Mouse (Mus musculus): ENCODE data around the gene Itgb5. TPM values are rescaled to one million over a fixed set of nuclear protein-coding genes. Genes with fewer than 3 reads are reported as not detected.

The Itgb5 gene
- total and polyA plus RNA-seq, 3 experiments = 0.27 to 0.58 TPM; not detected in 1

- no peak for DNase-seq (ENCODE audit: low read depth, low spot score)
- Histone ChIP-seq H3K36me3 (ENCODE audit: control insufficient read depth in 1 of 2, insufficient read depth in 2 of 2, low read length in 2 of 2) (peaks cover 23 to 33% of the 10 kb centered on the region in 2 experiments), H3K9ac (ENCODE audit: control insufficient read depth, low read depth, low read length, poor library complexity, severe bottlenecking) (no peak overlapping the region), H3K4me3 (ENCODE audit: control insufficient read depth in 1 of 2, insufficient read depth in 1 of 2, low read depth in 2 of 2, low read length in 2 of 2) (no peak overlapping the region), H3K27ac (ENCODE audit: control insufficient read depth, low read depth, low read length) (no peak overlapping the region), H3K4me1 (ENCODE audit: control insufficient read depth in 1 of 2, insufficient read depth in 2 of 2, low read length in 2 of 2) (peaks cover 5 to 10% of the 10 kb centered on the region in 2 experiments), H3K79me2 (ENCODE audit: control insufficient read depth, insufficient read depth, low read length, poor library complexity) (peaks cover 55% of the 10 kb centered on the region), H3K9me3 (replicated peaks; ENCODE audit: insufficient read depth, low read length) (no peaks in the 10 kb centered on the region), H3K27me3 (ENCODE audit: control insufficient read depth in 1 of 2, insufficient read depth in 2 of 2, low read length in 2 of 2) (no peaks in the 10 kb centered on the region)
- TF ChIP-seq JUND (IDR thresholded peaks at IDR 0.05; ENCODE audit: low read depth, low read length) (no peak), RCOR1 (IDR thresholded peaks at IDR 0.05; ENCODE audit: low read depth, low read length) (no peak), KAT2A (conservative IDR thresholded peaks at IDR 0.05; ENCODE audit: low read depth, low read length) (no peak), CHD1 (IDR thresholded peaks at IDR 0.05; ENCODE audit: low read depth, low read length) (no peak), MYB (IDR thresholded peaks at IDR 0.05; ENCODE audit: low read depth, low read length) (no peak), ZKSCAN1 (IDR thresholded peaks at IDR 0.05; ENCODE audit: low read depth, low read length) (no peak), ETS1 (IDR thresholded peaks at IDR 0.05; ENCODE audit: low read depth, low read length) (no peak), CHD2 (IDR thresholded peaks at IDR 0.05; ENCODE audit: low read length) (no peak), ZC3H11A (IDR thresholded peaks at IDR 0.05; ENCODE audit: low read depth, low read length) (no peak), USF2 (IDR thresholded peaks at IDR 0.05; ENCODE audit: borderline replicate concordance in 1 of 2, insufficient read depth in 1 of 2, low read depth in 1 of 2, low read length in 2 of 2) (no peak), TCF12 (IDR thresholded peaks at IDR 0.05; ENCODE audit: low read depth, low read length) (no peak), GABPA (IDR thresholded peaks at IDR 0.05; ENCODE audit: low read depth, low read length) (no peak), MEF2A (IDR thresholded peaks at IDR 0.05; ENCODE audit: extremely low read depth, insufficient replicate concordance, low read depth, low read length, poor library complexity, severe bottlenecking) (no peak), HCFC1 (IDR thresholded peaks at IDR 0.05; ENCODE audit: low read depth, low read length) (no peak), USF1 (IDR thresholded peaks at IDR 0.05; ENCODE audit: low read depth, low read length) (no peak), E2F4 (IDR thresholded peaks at IDR 0.05; ENCODE audit: borderline replicate concordance, low read depth, low read length) (no peak), NRF1 (IDR thresholded peaks at IDR 0.05; ENCODE audit: insufficient read depth, low read depth, low read length, poor library complexity, severe bottlenecking) (no peak), UBTF (IDR thresholded peaks at IDR 0.05; ENCODE audit: borderline replicate concordance, insufficient read depth, low read depth, low read length) (no peak)
Measured at GRCm38 (mm10) chr16:33963509-33963908, 134.0 kb downstream of the Itgb5 start.

- Histone ChIP-seq H3K9ac (ENCODE audit: control insufficient read depth, low read depth, low read length, poor library complexity, severe bottlenecking) (peak overlapping the region; percentile 95), H3K4me1 (ENCODE audit: control insufficient read depth in 1 of 2, insufficient read depth in 2 of 2, low read length in 2 of 2) (peaks cover 5 to 10% of the 10 kb centered on the region in 2 experiments), H3K36me3 (ENCODE audit: control insufficient read depth in 1 of 2, insufficient read depth in 2 of 2, low read length in 2 of 2) (peaks cover 12 to 25% of the 10 kb centered on the region in 2 experiments), H3K27me3 (ENCODE audit: control insufficient read depth in 1 of 2, insufficient read depth in 2 of 2, low read length in 2 of 2) (no peaks in the 10 kb centered on the region; a peak in 1 of 4 replicates), H3K27ac (ENCODE audit: control insufficient read depth, low read depth, low read length) (peak overlapping the region; percentile 83), H3K9me3 (replicated peaks; ENCODE audit: insufficient read depth, low read length) (no peaks in the 10 kb centered on the region), H3K79me2 (ENCODE audit: control insufficient read depth, insufficient read depth, low read length, poor library complexity) (peaks cover 46% of the 10 kb centered on the region), H3K4me3 (ENCODE audit: control insufficient read depth in 1 of 2, insufficient read depth in 1 of 2, low read depth in 2 of 2, low read length in 2 of 2) (peak overlapping the region; percentile 55 to 95)
- TF ChIP-seq ZNF384 (IDR thresholded peaks at IDR 0.05; ENCODE audit: low read depth, low read length) (no peak), SIN3A (IDR thresholded peaks at IDR 0.05; ENCODE audit: low read length) (peak; percentile 22; the same call in 1 of the 2 replicates), ZC3H11A (IDR thresholded peaks at IDR 0.05; ENCODE audit: low read depth, low read length) (no peak), JUND (IDR thresholded peaks at IDR 0.05; ENCODE audit: low read depth, low read length) (no peak), BHLHE40 (IDR thresholded peaks at IDR 0.05; ENCODE audit: borderline replicate concordance, low read depth, low read length) (peak; percentile 85), HCFC1 (IDR thresholded peaks at IDR 0.05; ENCODE audit: low read depth, low read length) (no peak), MAX (IDR thresholded peaks at IDR 0.05; ENCODE audit: low read length) (peak; percentile 9; the same call in 1 of the 2 replicates), TCF12 (IDR thresholded peaks at IDR 0.05; ENCODE audit: low read depth, low read length) (no peak)
- peak; percentile 55 for DNase-seq (ENCODE audit: low read depth, low spot score)
Measured at GRCm38 (mm10) chr16:33965878-33966537, 136.5 kb downstream of the Itgb5 start.
